Mouse (Mus musculus) heart, embryonic 15.5 days (tissue): ENCODE results near the gene Plk1. TPM values are rescaled to one million over a fixed set of nuclear protein-coding genes. Genes with fewer than 3 reads are reported as not detected.
A peak's percentile ranks its signal among the peaks of the same experiment; 100 is the strongest.

Experiments used
- ATAC-seq: fragments of 200-750 bp; cut with Nextera tagmentation; replicated peaks from 2 replicates; pipeline ENCODE4 v1.8.0; 2017; ENCODE audit warnings: low read depth, moderate TSS enrichment; ENCODE audit not compliant: insufficient number of reproducible peaks, insufficient read depth, low FRiP score
- H3K27ac ChIP-seq: fragments of 300-500 bp; sonication (generic); 2 replicates; pipeline ENCODE4 v1.5.1; 2015; ENCODE audit warnings: mild to moderate bottlenecking, inconsistent platforms
- H3K27me3 ChIP-seq: fragments of 300-500 bp; sonication (generic); 2 replicates; pipeline ENCODE4 v1.6.1; 2015; ENCODE audit warnings: inconsistent platforms
- H3K36me3 ChIP-seq: fragments of 300-500 bp; sonication (generic); 2 replicates; pipeline ENCODE4 v1.6.1; 2015; ENCODE audit warnings: mild to moderate bottlenecking, inconsistent platforms
- H3K4me1 ChIP-seq: fragments of 300-500 bp; sonication (generic); replicated peaks from 2 replicates; pipeline ENCODE4 v1.6.1; 2015; ENCODE audit warnings: inconsistent platforms
- H3K4me2 ChIP-seq: fragments of 300-500 bp; sonication (generic); 2 replicates; pipeline ENCODE4 v1.6.1; 2015; ENCODE audit warnings: inconsistent platforms, mild to moderate bottlenecking, moderate library complexity
- H3K4me3 ChIP-seq: fragments of 300-500 bp; sonication (generic); 2 replicates; pipeline ENCODE4 v1.5.1; 2015; ENCODE audit warnings: mild to moderate bottlenecking, inconsistent platforms
- H3K9ac ChIP-seq: fragments of 300-500 bp; sonication (generic); 2 replicates; pipeline ENCODE4 v1.6.1; 2015; ENCODE audit warnings: mild to moderate bottlenecking, inconsistent platforms
- H3K9me3 ChIP-seq: fragments of 300-500 bp; sonication (generic); replicated peaks from 2 replicates; pipeline ENCODE4 v1.6.1; 2016; ENCODE audit warnings: inconsistent platforms
- WGBS: fragments of 180-500 bp; shearing (Covaris S2); methylation state at CpG from one replicate; pipeline ENCODE4 v1.1.7; 2015; ENCODE audit warnings: mixed read lengths; 5-methylcytosine and 5-hydroxymethylcytosine counted together
- polyA plus RNA-seq: library from polyadenylated mRNA; unstranded; fragments of >200 nt; fragmentation: Nextera tagmentation; extraction: Ambion mirVana; gene quantifications from 2 replicates; pipeline ENCODE4 v1.2.1, GENCODE M21; 2015

The Plk1 gene
- polyA plus RNA-seq, 1 experiment from 2014 or later, result 74.9 TPM

DNA sequence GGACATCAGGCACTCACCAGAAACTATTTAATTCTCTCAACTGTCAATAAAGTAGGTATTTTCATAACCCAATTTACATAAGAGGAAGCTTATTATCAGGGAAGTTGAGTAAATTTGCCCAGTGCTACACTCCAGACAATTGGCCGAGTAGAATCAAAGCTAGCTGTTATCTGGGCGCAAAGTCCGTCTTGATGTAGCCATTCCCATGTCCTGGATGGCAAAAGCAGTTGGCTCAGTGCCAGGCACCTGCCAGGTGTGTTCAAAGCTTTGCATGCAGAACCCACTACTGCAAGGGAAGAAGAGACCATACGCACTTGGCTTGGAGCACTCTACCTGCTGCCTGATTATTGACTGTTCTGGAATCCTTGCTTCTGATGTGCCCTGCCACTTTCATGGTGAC, 6.8 kb upstream of the Plk1 start:
- Histone ChIP-seq H3K4me3 (no peak overlapping the region), H3K36me3 (peaks cover 24% of the 10 kb centered on the region), H3K9ac (no peak overlapping the region), H3K27me3 (no peaks in the 10 kb centered on the region), H3K4me1 (peaks cover 3% of the 10 kb centered on the region; the same call in 1 of the 2 replicates), H3K9me3 (no peaks in the 10 kb centered on the region), H3K27ac (no peak overlapping the region), H3K4me2 (no peak overlapping the region)
- ATAC-seq, result no peak
- WGBS, result 83% methylated on average over 4 of the region's 4 CpGs

DNA sequence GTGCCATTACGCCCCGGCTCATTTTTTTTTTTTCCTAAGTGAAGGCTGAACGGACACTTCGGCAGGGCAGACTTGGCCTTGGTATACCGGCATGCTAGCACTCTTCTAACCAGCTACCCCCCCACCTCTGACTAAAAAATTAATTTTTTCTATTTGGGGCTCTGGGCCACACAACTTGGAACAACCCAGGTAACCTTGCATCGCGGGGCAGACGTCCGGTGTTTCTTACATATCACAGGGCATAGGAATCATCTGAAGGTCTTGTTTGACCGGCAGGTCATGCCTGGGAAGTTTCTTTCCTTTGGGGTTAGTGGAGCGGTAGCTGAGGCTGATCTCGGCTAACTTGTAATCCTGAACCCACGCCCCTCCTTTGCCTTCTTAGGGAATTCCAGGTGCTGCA, 751 bp upstream of the Plk1 start:
- 5% methylated on average over 13 of the region's 13 CpGs for WGBS
- H3K9ac ChIP-seq, result peak overlapping the region; percentile 68
- H3K9me3 ChIP-seq, result no peaks in the 10 kb centered on the region
- H3K4me1 ChIP-seq, result peaks cover 39% of the 10 kb centered on the region
- no peak; the same call in 1 of the 2 replicates for ATAC-seq
- H3K36me3 ChIP-seq, result peaks cover 18% of the 10 kb centered on the region
- H3K4me2 ChIP-seq, result peak overlapping the region; percentile 84
- peak overlapping the region; percentile 70 for H3K4me3 ChIP-seq
- peak overlapping the region; percentile 76 for H3K27ac ChIP-seq
- H3K27me3 ChIP-seq, result no peaks in the 10 kb centered on the region

DNA sequence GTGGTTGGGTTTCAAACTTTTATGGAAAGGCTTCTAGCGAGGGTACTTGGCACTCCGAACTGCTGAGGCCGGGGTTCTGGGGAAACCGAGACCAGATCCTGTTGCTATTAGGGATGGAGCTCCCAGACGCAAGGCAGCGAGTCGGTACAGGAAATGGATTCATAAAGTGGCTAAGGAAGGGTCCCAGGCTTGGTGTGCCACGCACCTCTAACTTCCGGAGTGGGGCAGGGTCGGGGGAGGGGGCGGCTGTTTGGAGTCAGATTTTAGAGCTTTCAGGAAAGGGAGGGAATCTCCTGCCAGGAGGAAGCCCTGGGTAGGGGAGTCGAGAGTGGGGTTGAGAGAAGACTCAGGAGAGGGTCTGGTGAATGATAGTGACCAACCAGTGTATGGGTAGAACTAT, 798 bp downstream of the Plk1 start:
- peaks cover 39% of the 10 kb centered on the region for H3K4me1 ChIP-seq
- H3K9ac ChIP-seq, result peak overlapping the region; percentile 67
- H3K27me3 ChIP-seq, result no peaks in the 10 kb centered on the region
- WGBS, result under 1% methylated on average over 12 of the region's 12 CpGs
- H3K4me2 ChIP-seq, result peak overlapping the region; percentile 84
- peak overlapping the region; percentile 70 for H3K4me3 ChIP-seq
- H3K9me3 ChIP-seq, result no peaks in the 10 kb centered on the region
- peaks cover 29% of the 10 kb centered on the region for H3K36me3 ChIP-seq
- peak overlapping the region; percentile 76; the same call in 1 of the 2 replicates for H3K27ac ChIP-seq
- ATAC-seq, result no peak

DNA sequence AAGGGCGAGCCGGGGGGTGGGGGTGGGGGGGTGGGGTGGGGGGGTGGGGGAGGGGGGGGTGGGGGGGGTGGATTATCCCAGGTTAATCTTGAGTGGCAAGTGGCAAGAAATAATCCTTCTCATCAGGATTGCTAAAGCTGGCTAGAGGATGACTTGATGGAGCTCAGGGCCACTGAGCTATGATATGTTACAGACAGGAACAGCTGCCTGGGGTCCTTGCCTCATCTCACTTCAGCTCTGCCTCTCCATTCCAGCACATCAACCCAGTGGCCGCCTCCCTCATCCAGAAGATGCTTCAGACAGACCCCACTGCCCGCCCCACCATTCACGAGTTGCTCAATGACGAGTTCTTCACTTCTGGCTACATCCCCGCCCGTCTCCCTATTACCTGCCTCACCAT, 4.5 kb downstream of the Plk1 start:
- H3K27ac ChIP-seq, result no peak overlapping the region
- WGBS, result 94% methylated on average over 8 of the region's 8 CpGs
- peaks cover 29% of the 10 kb centered on the region for H3K4me1 ChIP-seq
- no peak overlapping the region for H3K4me2 ChIP-seq
- peaks cover 61% of the 10 kb centered on the region for H3K36me3 ChIP-seq
- no peak for ATAC-seq
- H3K9me3 ChIP-seq, result no peaks in the 10 kb centered on the region
- H3K9ac ChIP-seq, result no peak overlapping the region
- H3K4me3 ChIP-seq, result no peak overlapping the region
- no peaks in the 10 kb centered on the region for H3K27me3 ChIP-seq

DNA sequence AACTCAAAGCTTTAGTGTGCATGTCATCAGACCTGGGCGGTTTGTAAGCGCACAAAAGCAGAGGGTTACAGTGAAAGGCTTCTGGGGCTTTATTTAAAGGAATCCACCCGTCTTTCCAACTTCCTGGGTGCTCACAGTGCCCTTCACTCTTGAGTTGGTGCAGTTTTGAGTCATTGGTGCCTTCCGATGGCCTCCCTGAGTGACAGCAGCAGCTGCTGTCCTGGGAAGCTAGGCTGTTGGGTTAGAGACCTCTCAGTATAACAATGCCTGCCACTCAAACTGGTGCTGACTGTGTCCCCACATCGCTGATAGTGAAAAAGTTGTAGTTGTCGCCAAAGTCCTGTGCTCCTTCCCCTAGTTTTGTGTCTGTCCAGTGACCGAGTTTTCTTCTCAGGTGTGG, 8.0 kb downstream of the Plk1 start:
- peaks cover 75% of the 10 kb centered on the region for H3K36me3 ChIP-seq
- no peaks in the 10 kb centered on the region for H3K9me3 ChIP-seq
- no peak overlapping the region for H3K9ac ChIP-seq
- no peak overlapping the region for H3K27ac ChIP-seq
- H3K27me3 ChIP-seq, result no peaks in the 10 kb centered on the region
- peaks cover 4% of the 10 kb centered on the region; the same call in 1 of the 2 replicates for H3K4me1 ChIP-seq
- WGBS, result 90% methylated on average over 7 of the region's 7 CpGs
- ATAC-seq, result no peak
- no peak overlapping the region for H3K4me3 ChIP-seq
- H3K4me2 ChIP-seq, result no peak overlapping the region

DNA sequence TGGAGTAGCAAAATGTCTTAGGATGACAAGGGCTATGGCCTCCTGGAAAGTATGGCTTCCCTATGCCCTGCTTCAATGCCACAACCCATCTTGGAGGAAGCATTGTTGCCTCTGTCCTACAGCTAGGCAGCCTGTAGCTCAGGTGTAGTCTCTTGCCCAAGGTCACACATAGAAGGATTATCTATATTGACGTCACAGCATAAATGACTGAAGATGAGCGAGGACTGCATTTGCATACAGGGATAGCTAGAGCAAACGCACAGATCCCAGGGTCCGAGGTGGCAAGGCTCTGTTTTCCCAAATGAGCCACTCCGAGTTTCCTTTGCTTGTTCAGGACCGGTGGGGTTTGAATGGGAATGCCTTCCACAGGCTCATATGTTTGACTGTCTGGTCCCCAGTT, 11.5 kb downstream of the Plk1 start:
- Histone ChIP-seq H3K27me3 (no peaks in the 10 kb centered on the region), H3K9ac (no peak overlapping the region), H3K4me1 (no peaks in the 10 kb centered on the region), H3K4me3 (no peak overlapping the region), H3K27ac (no peak overlapping the region), H3K4me2 (no peak overlapping the region), H3K36me3 (peaks cover 47% of the 10 kb centered on the region), H3K9me3 (no peaks in the 10 kb centered on the region)
- no peak for ATAC-seq
- 84% methylated on average over 6 of the region's 6 CpGs for WGBS

DNA sequence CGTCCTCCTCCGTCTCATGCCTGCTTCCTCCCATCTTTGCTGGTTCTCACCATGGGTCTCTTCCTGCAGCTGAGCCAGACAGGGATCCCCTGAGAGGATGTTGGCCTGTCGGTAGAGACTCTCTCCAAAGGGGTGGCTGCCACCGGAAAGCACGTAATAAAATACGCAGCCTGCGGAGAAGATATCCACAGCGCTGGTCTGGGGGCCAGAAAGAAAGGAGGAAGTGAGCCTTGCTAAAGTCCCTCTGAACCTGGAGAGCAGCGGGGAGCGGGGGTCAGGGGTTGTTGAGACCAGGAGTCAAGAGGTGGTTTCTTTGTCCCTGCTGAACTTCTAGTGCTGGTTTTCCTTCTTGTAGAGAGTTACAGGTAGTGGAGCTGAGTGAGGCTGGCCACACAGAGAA, 12.4 kb downstream of the Plk1 start:
- Histone ChIP-seq H3K9ac (no peak overlapping the region), H3K27ac (no peak overlapping the region), H3K27me3 (no peaks in the 10 kb centered on the region), H3K4me2 (no peak overlapping the region), H3K36me3 (peaks cover 39% of the 10 kb centered on the region), H3K9me3 (no peaks in the 10 kb centered on the region), H3K4me3 (no peak overlapping the region), H3K4me1 (no peaks in the 10 kb centered on the region)
- 72% methylated on average over 10 of the region's 10 CpGs for WGBS
- no peak for ATAC-seq

DNA sequence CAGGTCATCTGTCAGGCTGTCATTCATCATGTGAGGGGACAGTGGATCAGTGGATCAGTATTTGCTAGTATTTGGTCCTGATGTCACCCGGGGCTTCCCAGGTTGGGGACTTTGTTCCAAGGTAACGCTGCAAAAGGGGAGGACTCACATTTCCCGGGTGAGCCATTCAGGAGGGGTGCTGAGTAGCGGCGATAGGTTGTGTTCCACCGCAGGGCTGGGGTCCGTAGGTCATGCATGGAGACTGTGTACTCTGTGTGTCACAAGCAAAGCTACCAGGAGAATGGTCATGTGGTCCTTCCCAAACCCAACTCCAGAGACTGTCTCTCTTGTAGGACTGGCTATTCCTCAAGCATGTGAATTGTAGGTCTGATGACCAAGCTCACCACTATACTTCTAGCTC, 21.5 kb downstream of the Plk1 start:
- Histone ChIP-seq H3K4me1 (no peaks in the 10 kb centered on the region), H3K4me3 (no peak overlapping the region), H3K27ac (no peak overlapping the region), H3K4me2 (no peak overlapping the region), H3K9ac (no peak overlapping the region), H3K36me3 (no peaks in the 10 kb centered on the region), H3K9me3 (no peaks in the 10 kb centered on the region), H3K27me3 (0 out of 2 replicates have a peak, but pooled peaks cover 3% of the 10 kb centered on the region)
- WGBS, result 84% methylated on average over 7 of the region's 7 CpGs
- ATAC-seq, result no peak

DNA sequence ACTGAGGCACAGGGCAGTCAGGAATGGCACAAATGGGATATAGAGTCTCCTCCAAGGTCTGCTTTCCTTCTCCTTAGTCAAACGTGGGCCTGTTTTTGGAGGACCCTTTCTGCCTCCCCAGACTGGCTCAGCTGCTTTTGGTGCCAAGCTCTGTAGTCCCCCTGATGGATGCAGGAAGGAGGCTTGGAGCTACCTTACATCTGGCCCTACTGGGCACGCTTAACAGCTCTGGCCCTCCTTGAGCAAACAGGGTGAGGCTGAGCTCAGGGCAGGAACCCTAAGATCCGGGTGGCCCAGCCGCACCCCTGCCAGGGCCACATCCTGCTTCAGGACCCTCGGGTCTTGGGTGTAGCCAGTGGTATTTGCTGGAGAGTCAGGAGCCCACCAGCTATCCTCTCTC, 25.3 kb downstream of the Plk1 start:
- Histone ChIP-seq H3K4me3 (no peak overlapping the region), H3K4me1 (no peaks in the 10 kb centered on the region), H3K9me3 (no peaks in the 10 kb centered on the region), H3K4me2 (no peak overlapping the region), H3K27ac (no peak overlapping the region), H3K27me3 (0 out of 2 replicates have a peak, but pooled peaks cover 4% of the 10 kb centered on the region), H3K9ac (no peak overlapping the region), H3K36me3 (no peaks in the 10 kb centered on the region)
- 61% methylated on average over 5 of the region's 5 CpGs for WGBS
- ATAC-seq, result no peak; the same call in 1 of the 2 replicates

DNA sequence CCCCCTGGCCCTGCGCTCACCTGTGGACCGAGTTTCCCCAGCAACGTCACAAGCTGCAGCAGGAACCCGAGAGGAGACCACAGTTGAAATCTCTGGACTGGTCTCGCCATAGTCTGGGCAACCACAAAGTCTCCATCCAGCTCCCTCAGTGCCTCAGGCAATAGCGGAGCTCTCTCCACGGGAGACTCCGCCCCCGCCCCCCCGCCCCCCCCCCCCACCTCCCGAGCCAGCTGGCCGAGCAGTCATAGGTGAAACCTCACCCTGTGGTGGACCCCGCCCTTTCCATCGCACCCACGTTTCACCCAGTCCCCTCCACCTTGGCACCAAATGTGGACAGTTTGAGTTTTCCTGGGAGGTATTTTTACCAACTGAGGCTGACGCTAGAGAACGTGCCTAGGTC, 26.8 kb downstream of the Plk1 start, which contains the start of gene Ern2:
Gene Ern2, minus strand, starts transcription at position 165 of the 400 bp plus-strand sequence.
- H3K27ac ChIP-seq, result no peak within 1 kb of the TSS
- 18% methylated on average over 16 of the region's 17 CpGs for WGBS
- no peak for ATAC-seq
- H3K9me3 ChIP-seq, result no peaks in the 10 kb centered on the region
- no peaks in the 10 kb centered on the region for H3K36me3 ChIP-seq
- H3K4me2 ChIP-seq, result no peak within 1 kb of the TSS
- no peaks in the 10 kb centered on the region for H3K4me1 ChIP-seq
- no peak within 1 kb of the TSS for H3K4me3 ChIP-seq
- H3K27me3 ChIP-seq, result 0 out of 2 replicates have a peak, but pooled peaks cover 4% of the 10 kb centered on the region
- H3K9ac ChIP-seq, result no peak within 1 kb of the TSS

DNA sequence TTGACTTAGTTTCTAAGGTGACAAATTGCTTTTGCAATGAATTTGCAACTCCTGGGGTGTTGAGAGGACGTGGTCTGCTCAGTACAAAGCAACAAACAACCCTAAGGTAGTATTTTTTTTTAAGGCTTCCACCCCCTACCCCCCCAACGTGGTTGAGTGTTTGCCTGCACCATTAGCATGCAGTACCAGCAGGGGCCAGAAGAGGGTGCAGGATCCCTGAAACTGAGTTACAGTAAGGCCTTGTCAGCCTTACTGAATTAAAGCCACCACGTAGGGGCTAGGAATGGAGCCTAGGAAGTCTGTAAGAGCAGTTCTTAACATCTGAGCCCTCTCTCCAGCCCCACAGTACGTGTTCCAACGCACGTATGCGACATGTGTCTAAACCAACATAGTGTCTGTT, 30.2 kb downstream of the Plk1 start:
- Histone ChIP-seq H3K27me3 (0 out of 2 replicates have a peak, but pooled peaks cover 4% of the 10 kb centered on the region), H3K36me3 (no peaks in the 10 kb centered on the region), H3K4me3 (no peak overlapping the region), H3K27ac (no peak overlapping the region), H3K4me2 (no peak overlapping the region), H3K9me3 (no peaks in the 10 kb centered on the region), H3K4me1 (no peaks in the 10 kb centered on the region), H3K9ac (no peak overlapping the region)
- ATAC-seq, result no peak
- 30% methylated on average over 7 of the region's 7 CpGs for WGBS

DNA sequence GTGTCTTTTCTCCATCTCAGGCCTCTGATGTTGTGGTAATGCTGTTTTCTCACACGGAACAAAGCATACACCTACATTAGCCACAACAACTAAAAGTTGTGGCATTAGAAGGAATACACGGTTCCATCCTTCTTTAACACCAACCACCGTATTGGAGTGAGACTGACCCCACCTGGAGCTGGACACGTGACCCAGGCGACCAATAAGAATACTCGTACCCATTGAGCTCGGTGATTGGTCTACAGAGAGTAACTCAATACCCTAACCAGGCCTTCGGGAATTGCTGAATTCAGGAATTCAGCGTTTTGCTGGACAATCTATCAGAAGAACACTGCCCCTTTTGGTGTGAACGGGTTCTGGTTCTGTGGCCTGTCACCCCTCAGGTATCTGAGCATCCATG, 31.9 kb downstream of the Plk1 start:
- WGBS, result 64% methylated on average over 10 of the region's 10 CpGs
- no peak overlapping the region for H3K4me2 ChIP-seq
- H3K9me3 ChIP-seq, result no peaks in the 10 kb centered on the region
- no peak overlapping the region for H3K9ac ChIP-seq
- H3K4me1 ChIP-seq, result no peaks in the 10 kb centered on the region
- H3K27me3 ChIP-seq, result no peaks in the 10 kb centered on the region
- no peaks in the 10 kb centered on the region for H3K36me3 ChIP-seq
- no peak overlapping the region for H3K27ac ChIP-seq
- ATAC-seq, result no peak
- H3K4me3 ChIP-seq, result no peak overlapping the region
